Mouse (Mus musculus) cerebellum, adult 11 months (tissue): Measurements from ENCODE around the gene Psmb8.
"Not testable (repeated sequence)": the region's sequence is repeated elsewhere in the genome, so short reads cannot be mapped to it uniquely, and the experiment has no call there.

ENCODE experiments used
- DNase-seq: peaks from one replicate; pipeline ENCODE4 v3.0.0; 2022

Gene Psmb8

GRCm38 (mm10) chr17:34215176-34215575 is 17.7 kb downstream of the Psmb8 start:
- DNase-seq = no peak

GRCm38 (mm10) chr17:34217216-34217928 is 19.9 kb downstream of the Psmb8 start:
- DNase-seq = no peak

DNA sequence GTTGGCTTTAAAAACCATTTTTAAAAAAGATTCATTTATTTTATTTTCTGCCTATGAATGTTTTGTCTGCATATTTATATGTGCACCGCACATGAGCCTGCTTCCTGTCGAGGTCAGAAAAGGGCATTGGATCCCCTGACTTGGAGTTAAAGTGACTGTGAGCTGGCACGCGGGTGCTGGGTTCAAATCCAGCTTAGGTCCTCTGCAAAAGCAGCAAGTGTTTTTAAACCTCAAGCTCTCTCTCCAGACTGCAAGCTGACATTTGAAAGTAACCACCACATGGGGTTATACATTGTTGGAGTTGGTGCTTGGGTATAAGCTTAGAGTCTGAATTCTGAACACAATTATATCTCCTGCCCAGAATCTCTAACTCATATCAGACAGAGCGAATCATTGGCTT is 20.5 kb downstream of the Psmb8 start:
- DNase-seq = no peak

DNA sequence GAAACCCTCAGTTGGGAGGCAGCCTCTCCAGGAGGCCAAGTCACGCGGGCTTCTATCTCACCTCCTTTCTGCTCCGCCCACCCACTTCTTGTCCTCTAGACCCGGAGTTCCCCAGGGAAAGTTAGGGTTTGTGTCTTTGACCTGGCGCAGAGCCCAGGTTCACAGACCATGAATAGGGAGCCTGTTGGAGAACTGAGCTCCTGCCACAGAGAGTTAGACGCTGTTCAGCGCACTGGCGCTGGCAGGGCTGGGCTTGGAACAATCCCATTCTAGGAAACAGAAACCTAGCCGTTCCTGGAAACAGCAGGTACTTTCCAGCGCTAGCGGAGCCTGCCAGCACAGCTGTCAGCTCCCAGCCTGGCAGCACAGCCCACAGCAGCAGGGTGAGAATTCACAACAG is 21.2 kb downstream of the Psmb8 start:
- DNase-seq = no peak

DNA sequence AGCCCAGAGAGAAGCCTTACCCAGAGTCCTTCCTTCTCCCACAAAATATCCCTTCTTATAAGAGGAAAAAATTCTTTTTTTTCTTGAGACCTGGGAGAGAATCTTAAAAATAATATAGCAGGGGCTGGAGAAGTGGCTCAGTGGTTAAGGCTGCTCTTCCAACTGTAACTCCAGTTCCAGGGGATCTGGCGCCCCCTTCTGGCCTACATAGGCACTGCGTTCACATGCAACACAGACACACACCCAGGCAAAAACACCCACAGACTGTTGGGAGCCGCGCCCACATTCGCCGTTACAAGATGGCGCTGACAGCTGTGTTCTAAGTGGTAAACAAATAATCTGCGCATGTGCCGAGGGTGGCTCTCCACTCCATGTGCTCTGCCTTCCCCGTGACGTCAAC is 21.6 kb downstream of the Psmb8 start:
- not testable (repeated sequence) for DNase-seq

GRCm38 (mm10) chr17:34219801-34220200 is 22.3 kb downstream of the Psmb8 start:
- not testable (repeated sequence) for DNase-seq

DNA sequence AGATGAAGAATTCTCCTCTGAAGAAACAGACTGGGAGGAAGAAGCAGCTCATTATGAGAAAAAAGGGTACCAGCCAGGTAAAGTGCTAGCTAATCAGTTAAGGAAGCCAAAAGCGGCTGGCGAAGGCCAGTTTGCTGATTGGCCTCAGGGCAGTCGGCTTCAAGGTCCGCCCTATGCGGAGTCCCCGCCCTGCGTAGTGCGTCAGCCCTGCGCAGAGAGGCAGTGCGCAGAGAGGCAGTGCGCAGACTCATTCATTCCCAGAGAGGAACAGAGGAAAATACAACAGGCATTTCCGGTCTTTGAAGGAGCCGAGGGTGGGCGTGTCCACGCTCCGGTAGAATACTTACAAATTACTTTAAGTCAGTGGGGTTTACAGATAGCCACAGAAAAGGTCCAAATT is 22.9 kb downstream of the Psmb8 start:
- not testable (repeated sequence) for DNase-seq

GRCm38 (mm10) chr17:34224816-34225215 is 27.3 kb downstream of the Psmb8 start:
- no peak for DNase-seq

DNA sequence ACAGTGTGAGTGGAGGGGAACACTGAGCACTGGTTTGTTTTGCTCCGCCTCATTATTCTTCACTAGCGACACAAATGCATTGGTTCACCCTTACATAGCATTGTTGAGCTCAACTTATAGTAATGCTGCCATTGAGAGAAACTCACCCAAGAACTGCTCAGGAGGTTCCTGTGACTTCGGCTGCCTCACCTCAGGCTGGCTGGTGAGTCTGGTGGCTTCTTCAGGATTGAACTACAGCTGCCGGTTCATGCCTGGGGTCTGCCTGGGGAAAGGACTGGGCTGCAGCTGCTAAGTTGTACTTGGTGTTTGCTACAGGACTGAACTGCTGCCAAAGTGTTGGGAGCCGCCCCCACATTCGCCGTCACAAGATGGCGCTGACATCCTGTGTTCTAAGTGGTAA is 27.9 kb downstream of the Psmb8 start:
- no peak for DNase-seq

DNA sequence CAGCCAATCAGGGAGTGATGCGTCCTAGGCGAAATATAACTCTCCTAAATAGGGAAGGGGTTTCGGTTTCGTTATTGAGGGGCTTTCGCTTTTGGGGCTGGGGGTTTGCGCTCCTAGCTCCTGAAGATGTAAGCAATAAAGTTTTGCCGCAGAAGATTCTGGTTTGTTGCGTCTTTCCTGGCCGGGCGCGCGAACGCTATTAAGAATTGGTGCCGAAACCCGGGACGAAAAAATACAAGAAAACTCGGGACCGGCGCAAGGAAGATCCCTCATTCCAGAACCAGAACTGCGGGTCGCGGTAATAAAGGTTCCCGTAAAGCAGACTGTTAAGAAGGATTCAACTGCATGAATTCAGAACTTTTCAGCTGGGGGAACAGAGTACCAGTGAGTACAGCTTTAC is 28.4 kb downstream of the Psmb8 start:
- not testable (repeated sequence) for DNase-seq

- DNase-seq = not testable (repeated sequence)
Measured at GRCm38 (mm10) chr17:34230971-34231370, 33.5 kb downstream of the Psmb8 start.

- not testable (repeated sequence) for DNase-seq
Measured at GRCm38 (mm10) chr17:34232021-34232420, 34.5 kb downstream of the Psmb8 start.

DNA sequence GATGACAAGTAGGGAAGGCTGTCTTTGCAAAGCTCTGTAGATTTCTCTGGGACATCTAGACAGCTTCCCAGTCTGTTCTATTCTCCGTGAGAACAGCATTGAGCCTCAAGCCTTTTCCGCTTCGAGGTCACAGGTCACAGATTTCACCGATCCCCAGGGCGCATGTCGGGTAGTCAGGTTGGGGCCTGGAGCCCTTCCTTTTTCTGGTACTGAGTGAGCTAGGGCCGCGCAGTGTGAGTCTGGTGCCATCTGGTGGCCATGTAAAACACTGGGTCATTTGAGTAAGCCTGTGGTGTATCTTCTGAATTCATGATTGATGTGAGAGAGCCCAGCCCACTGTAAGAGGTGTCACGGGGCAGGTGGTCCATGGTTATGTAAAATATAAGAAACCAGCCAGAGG is 37.4 kb downstream of the Psmb8 start:
- DNase-seq = peak; percentile 37

- no peak for DNase-seq
Measured at GRCm38 (mm10) chr17:34236691-34237090, 39.2 kb downstream of the Psmb8 start.

DNA sequence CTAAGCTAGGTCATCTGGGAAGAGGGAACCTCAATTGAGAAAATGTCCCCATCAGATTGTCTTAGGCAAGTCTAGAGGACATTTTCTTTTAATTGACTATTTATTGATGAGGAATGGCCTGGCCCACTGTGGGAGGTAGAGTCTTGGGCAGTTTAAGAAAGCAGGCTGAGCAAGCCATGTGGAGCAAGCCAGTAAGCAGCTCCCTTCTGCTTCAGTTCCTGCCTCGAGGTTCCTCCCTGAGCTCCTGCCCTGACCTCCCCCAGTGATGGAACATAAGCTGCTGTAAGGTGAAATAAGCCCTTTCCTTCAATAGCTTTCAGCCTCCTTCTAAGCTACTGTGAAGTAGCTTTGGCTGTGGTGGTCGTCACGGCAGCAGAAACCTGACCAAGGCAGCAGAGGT is 40.2 kb downstream of the Psmb8 start:
- DNase-seq = no peak

DNA sequence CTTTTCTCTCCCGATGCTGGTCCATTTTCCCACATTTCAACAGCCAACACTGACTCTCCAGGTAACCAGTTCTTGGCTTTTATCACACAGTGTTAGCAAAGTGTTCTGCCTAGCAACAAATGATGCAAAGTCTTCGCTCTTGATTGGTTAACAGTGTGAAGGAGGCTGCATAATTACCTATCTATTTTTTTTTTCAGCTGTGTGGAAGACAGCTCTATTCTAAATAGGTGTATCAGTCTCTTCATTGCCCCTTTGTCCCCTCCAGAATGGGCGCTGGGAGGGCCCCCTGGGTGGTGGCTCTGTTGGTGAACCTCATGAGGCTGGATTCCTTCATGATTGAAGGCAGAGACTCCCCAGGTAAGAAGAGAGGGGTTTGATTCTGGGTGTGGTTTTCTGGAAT is 41.2 kb downstream of the Psmb8 start, which contains the start of gene H2-Ob:
Gene H2-Ob, plus strand, starts transcription at position 198 of the 400 bp plus-strand sequence.
- DNase-seq = no peak

DNA sequence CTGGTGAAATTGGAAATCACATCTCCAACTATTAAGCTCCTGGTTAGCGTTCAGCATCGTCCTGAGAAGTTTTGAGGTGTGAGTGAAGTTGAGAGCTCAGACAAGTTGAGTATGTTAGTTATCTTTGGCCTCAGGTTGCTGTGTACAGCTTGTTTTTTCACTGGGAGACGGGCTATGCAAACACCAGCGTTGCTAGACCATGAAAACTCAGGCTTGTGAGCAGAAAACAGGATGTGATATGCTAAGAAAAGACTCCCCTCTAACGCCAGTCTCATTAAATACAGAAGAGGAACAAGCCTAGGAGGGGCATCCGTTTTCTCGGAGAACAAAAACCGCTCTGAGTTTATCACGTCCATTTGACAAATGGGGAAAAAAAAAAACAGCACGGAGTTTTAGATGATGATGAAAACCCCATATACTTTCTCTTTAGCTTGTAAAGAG is 42.1 kb downstream of the Psmb8 start:
- no peak for DNase-seq

DNA sequence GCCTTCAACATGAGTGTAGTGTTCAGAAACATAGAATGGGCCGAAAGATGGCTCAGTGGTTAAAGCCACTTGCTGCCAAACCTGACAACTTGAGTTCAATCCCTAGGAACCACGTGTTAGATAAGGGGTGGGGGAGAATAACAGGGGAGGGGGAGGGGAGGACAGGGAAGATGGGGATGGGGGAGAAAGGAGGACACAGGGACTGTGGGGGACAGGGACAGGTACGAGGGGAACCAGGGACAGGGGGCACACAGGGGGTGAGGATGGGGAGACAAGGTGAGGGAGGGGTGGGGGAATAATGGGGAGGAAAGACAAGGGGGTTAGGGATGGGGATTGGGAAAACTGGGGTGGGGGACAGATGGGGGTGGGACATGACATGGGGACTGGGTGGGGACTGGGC is 42.8 kb downstream of the Psmb8 start:
- DNase-seq = no peak

DNA sequence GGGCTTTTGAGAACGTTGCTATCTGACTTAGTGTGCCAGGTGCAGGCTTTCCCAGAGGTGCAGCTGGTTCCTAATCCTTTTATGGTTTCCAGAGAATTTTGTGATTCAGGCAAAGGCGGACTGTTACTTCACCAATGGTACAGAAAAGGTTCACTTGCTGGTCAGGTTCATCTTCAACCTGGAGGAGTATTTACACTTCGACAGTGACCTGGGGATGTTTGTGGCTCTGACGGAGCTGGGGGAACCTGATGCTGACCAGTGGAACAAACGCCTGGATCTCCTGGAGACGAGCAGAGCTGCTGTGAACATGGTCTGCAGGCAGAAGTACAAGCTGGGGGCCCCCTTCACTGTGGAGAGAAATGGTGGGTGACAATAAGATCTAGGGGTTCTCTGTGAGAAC is 43.4 kb downstream of the Psmb8 start:
- DNase-seq = no peak

- no peak for DNase-seq
Measured at GRCm38 (mm10) chr17:34244656-34245055, 47.1 kb downstream of the Psmb8 start.

- DNase-seq = no peak
Measured at GRCm38 (mm10) chr17:34247047-34247446, 49.5 kb downstream of the Psmb8 start.

- DNase-seq = no peak
Measured at GRCm38 (mm10) chr17:34248764-34249163, 51.2 kb downstream of the Psmb8 start.

GRCm38 (mm10) chr17:34249361-34249760 is 51.8 kb downstream of the Psmb8 start:
- no peak for DNase-seq

- peak; percentile 10 for DNase-seq
Measured at GRCm38 (mm10) chr17:34249878-34250277, 52.4 kb downstream of the Psmb8 start.
